Mouse (Mus musculus) kidney, postnatal 14 days (tissue): ENCODE results near the gene E430018J23Rik.
"Not testable (repeated sequence)": the region's sequence is repeated elsewhere in the genome, so short reads cannot be mapped to it uniquely, and the experiment has no call there.

Experiments
- DNase-seq: peaks from one replicate; pipeline ENCODE4 v3.0.0; 2022; ENCODE audit warnings: mixed read lengths

E430018J23Rik gene

DNA sequence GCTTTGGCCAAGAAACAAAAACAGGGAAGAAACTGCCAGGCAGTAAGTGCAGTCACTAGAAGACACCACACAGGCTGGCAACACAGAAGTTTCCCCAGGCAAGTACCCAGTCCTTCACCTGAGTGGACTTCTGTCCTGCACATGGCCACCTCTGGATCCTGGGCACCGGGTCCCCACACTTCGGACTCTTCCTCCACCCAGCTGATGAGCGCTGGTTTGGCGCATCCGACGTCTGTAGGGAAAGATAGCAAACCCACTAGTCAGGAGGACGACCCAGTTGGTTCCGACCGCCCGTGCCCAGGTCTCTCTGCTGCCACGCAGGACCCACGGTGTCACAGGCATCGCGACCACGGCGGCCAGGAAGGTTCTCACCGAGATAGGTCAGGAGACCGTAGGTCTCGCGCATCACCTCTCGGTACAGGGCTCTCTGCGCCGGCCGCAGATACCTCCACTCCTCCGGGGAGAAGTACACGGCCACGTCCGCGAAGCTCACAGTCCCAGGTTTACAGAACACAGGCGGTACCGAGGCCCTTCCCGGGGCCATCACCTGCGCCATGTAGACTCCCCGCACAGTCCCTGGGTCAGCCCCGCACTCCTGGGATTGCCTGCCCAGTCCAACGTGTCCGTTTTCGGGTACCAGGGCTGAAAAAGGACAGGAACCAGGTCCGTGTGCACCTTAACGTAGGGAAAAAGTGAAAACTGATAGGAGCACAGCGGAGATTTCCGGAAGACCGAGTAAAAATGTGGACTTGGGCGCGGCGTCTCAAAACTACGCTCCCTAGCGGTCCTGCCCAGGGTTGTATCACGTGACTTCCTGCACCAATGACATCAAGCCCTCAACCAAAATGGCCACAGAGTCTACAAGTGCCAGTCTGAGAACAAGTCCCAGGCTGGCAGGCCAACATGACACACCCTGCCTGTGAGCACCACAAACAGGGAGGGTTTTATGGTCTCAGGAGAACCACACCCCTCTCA, 17.9 kb downstream of the E430018J23Rik start, which contains the start of gene Zfp747:
Zfp747 (minus strand) TSS at position 780 of the 975 bp plus-strand sequence.
- peak; percentile 95 for DNase-seq

DNA sequence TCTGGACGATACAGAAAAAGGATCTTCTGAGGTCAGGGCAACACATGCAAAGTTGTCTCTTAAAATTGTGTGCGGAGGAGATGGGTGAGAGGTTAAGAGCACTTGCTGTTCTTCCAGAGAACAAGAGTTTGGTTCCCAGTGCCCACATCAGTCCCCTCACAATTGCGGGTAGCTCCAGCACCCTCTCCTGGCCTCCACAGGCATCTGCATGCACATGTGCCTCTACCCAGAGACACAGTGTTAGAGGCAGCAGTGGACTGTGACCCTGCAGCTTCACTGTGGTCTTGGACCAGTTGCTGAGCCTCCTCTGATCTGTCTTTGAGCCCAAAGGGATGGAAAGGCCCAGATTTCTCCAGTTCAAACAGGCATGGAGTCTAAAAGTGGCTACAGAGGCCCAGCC, 21.6 kb downstream of the E430018J23Rik start:
- not testable (repeated sequence) for DNase-seq

DNA sequence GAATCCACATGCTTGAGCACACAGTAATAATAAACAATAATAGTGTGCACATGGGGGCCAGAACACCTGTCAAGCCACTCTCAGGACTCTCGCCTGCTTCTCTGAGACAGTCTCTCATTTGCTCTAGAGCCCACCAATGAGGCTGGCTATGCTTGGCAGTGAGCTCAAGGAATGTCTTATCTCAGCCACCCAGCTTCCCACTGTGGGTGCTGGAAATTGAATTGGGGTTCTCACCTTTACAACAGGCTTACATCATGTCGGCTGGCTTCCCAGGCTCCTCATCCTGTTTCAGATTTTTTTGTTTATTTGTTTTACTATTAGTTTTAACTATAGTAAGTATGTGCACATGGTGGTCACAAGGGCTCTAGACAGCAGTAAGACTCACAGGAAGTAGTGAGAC, 22.2 kb downstream of the E430018J23Rik start:
- no peak for DNase-seq

DNA sequence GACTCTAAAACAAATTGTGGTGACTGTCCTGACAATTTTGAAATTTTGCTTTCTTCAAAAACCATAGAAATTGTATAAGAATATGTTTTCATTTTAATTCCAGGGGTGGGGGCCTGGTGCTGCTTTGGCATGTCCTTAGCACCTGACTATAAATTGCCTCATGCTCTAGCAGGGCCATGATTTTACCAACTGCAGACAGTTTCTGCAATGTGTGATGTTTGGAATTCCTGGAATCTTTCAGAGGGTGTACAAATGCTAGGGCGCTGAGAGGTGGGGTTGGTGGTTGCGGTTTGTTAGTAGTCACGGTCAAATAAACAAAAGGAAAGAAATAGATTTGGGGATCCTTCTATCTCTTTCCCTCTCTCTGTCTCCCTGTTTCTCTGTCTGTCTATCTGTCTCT, 27.2 kb downstream of the E430018J23Rik start:
- no peak for DNase-seq

DNA sequence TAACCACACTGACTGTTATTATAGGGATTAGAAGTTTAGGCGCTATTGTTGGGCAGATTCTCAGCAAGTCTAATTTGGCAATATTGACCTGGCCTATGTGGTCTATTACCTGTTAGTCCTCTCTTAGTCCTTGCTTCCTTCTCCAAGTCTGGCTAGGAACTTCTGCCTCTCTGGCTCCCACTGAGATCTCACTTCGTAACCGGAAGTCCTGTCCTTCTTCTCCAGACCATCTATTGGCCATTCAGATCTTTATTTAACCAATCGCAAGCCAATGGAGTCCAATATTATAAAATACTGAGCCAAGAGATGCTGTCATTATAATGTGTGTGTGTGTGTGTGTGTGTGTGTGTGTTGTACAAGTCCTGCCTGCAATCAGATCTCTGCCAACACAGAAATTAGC, 29.3 kb downstream of the E430018J23Rik start:
- DNase-seq, result peak; percentile 27

DNA sequence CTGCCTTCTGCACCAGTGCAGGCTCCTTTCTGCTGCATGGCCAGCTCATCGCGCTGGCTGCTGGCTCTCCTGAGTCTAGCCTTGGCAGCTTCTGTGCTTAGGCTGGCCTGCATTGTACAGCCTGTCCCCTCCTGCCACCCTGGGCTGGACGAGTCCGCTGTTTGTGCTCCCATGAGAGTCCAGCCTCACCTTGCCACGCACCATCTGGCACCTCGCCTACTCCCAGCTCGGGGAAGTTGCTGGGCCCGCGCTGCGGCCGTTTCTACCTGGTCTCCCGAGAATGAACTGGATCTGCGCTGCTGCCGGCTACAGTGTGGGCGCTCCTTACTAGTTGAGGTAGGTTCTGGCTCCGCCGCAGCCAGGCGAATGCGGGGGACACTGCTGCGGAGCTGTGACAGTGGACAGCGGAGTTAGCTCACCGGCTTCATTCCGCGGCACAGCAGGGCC, 29.9 kb downstream of the E430018J23Rik start:
- peak; percentile 53 for DNase-seq

DNA sequence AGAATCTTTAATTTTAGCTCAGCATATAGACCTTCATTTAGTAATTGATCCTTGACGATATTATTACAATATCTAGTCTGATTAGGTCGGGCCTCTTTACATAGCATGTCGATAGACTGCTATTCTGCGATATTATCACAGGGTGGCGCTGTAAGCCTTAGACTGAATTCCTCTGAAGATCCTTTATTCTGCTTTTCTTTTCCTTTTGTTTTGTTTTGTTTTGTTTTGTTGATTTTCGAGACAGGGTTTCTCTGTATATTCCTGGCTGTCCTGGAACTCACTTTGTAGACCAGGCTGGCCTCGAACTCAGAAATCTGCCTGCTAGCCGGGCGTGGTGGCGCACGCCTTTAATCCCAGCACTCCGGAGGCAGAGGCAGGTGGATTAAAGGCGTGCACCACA, 31.0 kb downstream of the E430018J23Rik start:
- DNase-seq, result peak; percentile 52

DNA sequence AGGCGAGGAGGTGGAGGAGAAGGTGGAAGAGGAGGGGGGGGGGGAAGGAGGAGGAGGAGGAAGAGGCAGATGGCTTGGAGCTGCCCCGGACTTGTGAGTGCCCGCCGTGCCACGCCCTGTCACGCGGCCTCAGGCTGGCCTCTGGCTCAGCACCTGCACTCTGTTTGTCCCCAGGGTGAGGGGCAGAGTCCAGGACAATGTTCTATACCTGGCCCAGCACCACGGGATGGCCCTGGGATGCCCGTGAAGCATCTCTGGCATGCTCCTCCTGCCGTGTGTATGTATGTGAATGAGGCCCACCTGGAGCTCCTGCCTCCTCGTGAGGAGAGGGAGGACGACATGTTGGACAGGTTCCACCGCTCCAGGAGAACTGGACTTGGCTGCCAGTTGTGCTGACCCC, 32.0 kb downstream of the E430018J23Rik start:
- DNase-seq, result peak; percentile 49

DNA sequence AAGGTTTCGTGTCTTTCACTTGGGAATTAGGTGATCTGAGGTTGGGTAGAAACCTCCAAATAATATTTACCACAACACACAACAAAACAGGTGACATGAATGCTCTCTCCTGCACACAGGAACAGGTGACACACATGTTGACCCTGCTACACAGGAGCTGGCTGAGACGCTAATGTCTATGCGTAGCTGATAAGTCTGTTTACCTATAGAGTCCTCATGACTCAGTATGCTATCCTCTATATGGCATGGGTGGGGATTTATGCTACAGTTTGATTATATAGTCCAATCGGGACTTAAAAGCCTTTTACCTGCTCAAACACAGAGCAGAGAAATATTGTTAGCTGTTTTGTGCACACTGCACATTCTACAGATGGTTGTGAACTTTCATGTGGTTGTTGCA, 33.2 kb downstream of the E430018J23Rik start:
- no peak for DNase-seq

DNA sequence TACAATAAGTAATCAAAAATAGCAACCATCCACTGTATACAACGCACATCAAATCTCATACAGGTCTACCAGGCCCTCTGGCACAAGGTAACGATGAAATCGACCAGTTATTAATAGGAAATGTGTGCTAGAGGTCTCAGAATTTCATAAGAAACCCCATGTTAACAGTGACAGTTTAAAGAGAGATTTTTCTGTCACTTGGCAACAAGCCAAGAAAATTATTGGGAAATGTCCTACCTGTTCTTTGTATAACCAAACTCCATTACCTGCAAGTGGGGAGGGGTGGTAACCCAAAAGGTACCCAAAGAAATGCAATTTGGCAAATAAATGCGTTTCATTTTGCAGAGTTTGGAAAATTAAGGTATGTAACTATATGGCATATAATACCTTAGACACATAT, 35.0 kb downstream of the E430018J23Rik start:
- DNase-seq, result no peak

DNA sequence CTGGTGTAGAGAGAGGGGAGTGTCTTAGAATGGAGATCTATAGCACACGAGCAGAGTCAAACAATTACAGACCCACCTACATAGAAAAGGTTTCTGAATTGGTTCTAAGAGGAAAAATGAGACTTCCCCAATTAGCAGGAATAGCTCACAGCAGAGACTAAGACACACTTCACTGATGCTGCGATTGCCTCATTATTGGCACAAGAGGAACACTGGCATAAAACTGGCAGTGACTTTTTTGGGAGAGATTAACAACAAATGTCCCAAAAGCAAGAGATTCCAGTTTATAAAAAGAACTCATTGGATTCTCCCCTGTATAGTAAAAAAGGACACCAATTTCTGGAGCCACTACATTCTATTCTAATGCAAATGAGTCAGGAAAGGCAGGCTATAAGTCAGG, 35.6 kb downstream of the E430018J23Rik start:
- no peak for DNase-seq

DNA sequence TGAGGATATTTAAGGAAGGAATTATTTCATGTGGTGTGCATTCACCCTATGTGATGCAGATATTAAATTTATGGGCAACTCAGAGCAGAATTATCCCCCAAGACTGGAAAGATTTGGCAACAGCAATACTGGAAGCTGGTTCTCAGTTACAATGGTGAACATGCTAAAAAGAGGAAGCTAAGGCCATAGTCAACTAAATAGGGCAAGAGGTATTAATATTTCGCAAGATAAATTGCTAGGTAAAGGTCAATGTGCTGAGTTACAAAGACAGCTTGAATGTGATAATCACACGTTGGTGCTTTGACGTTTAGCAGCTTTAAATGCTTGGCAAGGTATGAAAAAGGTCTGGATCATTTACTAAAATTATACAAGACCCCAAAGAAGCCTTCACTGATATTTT, 37.6 kb downstream of the E430018J23Rik start:
- DNase-seq, result no peak

DNA sequence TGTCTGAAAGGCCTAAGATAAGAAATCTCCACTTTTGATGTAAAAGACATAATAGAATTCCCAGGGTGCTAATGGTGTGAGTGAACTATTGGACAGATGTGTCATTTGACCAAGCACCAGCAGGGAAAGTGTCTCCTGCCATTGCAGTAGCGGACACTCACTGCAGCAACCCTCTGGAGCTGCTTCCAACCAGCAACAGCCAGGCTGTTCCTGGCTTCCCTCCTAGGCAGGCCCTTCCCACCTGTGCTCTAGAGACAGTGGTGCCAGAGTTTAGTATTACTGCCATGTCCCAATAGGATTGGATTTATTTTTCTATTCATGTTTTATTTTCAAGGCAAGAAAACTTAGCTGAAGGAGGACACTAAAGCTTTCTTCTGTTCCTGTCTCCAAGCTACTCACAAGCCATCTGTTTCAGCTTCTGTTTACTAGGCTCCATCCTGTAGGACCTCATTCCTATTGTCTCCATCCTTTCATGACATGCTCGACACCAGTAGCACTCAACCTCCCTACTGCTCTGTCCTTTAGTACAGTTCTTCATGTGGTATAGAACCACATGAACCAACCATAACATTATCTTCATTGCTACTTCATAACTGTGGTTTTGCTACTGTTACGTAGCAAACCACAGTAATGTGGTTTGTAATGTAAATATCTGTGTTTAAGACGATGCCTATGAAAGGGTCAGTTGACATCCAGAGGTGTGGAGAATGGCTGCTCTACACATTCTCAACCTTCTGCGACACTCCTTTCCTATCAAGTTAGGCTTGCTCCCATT, 42.0 kb downstream of the E430018J23Rik start:
- DNase-seq, result no peak

DNA sequence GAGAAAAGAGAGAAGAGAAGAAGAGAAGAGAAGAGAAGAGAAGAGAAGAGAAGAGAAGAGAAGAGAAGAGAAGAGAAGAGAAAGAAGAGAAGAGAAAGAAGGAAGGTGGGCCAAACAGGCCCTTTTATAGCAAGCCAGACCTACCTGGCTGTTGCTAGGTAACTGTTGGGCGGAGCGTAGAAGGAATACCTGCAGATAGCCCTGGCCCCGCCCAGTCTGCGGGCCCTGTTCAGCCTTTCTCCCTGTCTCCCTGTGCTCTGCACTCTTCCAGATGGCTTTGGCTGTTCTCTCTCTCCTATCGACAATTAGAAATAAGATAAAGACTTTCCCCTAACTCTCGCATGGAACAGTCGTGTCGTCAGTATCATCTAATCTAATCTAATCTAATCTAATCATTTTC, 46.8 kb downstream of the E430018J23Rik start:
- peak; percentile 86 for DNase-seq

DNA sequence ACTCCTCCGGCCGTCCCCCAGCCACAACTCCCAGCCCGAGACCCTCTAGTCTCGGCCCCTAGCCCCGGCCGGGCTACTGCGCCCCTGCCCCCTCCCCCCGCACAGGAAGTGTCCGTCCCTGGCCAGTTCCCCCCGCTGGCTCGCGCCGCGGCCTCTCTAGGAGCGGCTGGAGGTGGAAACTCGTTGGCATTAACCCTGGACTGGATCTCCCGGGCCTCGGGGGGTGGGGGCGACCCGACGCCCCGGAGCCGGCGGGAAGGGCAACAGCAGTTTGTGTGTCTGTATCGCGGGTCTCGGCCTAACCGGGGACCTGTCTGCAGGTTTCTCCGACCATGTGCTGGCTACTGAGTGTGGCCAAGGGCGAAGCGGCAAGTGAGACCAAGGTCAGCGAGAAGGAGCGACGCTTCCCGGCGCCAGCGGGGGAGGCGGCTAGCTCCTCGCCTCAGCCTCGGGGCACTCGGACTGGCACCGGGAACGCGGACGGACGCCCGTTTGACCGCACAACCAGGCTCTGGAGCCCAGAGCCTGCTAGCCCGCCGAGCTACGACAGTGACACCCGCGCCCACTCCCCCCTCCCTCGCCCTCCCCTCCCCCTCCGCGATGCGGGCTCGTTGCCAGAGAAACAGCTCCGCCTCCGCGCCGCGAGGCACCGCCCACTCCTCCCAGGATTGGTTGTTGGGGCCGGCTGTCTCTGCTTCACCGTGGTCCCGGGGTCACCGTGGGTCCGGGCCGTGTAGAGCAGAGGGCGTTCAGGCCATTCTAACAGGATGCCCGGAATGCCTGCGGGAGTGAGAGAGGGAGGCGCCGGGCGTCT, 47.7 kb downstream of the E430018J23Rik start, which contains the start of gene Zfp768:
Zfp768 (minus strand) TSS at position 78 of the 814 bp plus-strand sequence.
- DNase-seq, result peak; percentile 96

DNA sequence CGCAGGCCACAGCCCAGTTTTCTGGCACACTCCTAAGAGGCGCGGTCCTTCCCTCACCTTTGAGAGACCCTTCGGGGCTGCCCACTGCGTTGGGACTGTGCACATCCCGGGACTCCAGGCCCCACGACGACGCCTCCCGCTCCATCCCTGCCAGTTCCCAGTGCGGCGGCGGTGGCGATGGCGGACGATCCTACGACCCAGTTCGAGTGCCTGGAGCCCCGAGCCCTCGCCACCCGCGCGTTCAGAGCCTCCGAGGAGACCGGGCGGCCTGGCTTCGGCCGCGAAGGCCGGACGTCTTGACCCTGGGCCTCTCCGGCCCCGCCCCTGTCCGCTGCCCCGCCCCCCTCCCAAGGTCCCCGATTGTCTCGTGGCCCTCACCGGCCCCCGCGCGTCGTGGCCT, 48.3 kb downstream of the E430018J23Rik start:
- DNase-seq, result peak; percentile 83

DNA sequence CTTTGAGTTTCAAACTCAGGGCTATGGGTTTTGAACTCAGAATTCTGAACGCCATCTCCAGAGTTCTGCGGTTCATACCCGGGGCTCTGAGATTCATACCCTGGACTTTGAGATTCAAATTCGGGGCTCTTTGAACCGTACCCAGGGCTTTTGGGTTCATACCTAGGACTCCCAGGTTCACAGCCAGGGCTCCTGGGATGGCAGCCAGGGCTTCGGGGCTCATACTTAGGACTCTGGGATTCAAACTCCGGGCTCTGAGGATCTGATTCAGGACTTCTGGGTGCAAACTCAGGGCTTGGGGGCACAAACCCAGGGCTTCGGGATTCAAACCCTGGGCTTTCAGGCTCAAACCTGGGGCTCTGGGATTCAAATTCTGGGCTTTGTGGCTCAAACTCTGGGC, 49.1 kb downstream of the E430018J23Rik start:
- peak; percentile 32 for DNase-seq

DNA sequence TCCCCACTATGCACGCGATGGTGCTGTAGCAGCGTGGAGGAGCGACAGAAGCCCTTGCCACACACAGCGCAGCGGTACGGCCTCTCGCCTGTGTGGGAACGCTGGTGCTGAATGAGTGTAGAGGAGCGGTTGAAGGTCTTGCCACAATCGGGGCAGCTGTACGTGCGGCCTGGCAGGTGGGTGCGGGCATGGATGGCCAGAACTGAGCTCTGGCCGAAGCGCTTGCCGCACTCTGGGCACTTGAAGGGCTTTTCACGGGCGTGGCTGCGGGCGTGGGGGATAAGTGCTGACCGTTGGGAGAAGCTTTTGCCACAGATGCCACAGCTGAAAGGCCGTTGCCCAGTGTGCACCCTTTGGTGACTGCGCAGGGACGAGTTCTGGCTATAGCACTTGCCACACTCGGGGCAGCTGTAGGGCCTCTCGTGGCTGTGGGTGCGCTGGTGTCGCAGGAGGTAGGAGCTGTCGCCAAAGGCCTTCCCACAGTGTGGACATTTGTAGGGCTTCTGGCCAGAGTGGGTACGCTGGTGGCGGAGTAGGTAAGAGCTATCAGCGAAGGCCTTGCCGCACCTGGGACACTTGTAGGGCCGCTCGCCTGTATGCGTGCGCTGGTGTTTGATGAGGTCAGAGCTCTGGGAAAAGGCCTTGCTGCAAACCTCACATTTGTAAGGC, 49.9 kb downstream of the E430018J23Rik start:
- peak; percentile 15 for DNase-seq

DNA sequence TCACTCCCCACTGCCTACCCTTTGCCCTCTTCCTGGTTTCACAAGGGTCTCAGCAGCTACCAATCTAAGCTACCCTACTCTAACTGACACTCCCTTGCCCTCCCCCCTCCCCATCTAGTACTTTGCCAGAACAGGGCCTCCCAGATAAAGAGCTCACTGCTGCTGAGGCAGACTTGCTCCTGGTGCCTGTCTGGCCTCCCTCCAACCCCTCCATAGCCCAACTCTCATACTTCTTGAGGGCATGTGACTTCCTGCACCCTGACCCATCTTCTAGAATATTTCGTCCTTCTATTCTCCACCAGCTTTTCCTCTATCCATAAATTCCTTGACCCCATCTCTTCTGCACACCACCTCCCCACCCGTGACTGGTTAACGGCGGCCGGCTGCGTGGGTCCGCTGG, 50.5 kb downstream of the E430018J23Rik start:
- no peak for DNase-seq

DNA sequence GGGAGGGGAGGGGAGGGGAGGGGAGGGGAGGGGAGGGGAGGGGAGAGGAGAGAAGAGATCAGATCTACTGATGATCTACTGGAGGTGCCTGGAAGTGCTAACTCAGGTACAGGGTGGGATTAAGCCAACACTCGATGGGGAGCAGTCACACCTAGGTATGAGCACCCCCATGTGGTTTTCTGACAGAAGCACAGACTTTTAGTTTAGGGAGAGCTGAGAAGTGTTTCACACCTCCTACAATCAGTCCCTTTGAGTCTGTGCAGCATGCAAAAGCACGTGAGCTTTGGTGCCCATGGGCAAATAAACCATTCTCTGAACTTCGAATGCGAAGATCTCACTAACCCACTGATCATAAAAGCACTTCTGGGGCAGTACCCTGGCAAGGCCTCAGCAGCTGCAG, 51.1 kb downstream of the E430018J23Rik start:
- peak; percentile 47 for DNase-seq

DNA sequence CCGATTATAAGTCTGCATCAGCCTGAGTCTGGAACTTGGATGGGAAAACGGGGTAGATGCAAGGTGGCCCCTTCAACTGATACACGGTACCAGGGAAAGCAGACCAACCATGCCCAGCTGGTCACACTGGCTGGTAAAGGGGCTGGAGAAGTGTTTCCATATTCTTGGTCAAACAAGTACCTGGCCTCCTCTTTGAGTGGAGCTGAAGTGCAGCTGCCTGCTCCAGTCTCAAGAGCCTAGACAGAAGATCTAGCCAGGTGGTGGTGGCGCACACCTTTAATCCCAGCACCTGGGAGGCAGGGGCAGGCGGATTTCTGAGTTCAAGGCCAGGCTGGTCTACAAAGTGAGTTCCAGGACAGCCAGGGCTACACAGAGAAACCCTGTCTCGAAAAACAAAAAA, 51.6 kb downstream of the E430018J23Rik start:
- DNase-seq, result not testable (repeated sequence)

DNA sequence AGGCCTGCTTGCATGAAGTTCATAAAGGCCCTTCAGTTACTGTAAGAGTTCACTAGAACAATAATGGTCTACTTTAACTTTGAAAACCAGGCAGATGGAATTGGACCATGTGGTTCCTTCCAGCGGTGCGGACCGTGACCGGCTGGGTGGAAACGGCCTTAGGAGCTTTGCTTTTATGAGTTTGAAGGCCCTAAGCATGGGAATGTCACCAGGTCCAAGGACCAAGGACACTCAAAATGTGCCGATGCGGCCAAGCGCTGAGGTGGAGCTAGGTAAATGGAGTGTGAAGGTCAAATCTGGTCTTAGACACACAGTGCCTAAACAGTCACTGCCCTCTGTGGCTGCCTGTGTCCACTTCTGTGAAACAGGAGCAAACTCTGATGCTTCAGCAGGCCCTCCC, 52.1 kb downstream of the E430018J23Rik start:
- DNase-seq, result peak; percentile 74
